Mouse (Mus musculus): ENCODE data around the gene Cipc.

Cipc gene

GRCm38 (mm10) chr12:86946862-86947574, at the start of gene Cipc:
Cipc (plus strand) TSS chr12:86947043.
- DNase-seq: peak; percentile 99

- no peak for DNase-seq
Measured at GRCm38 (mm10) chr12:86897769-86898273, 49.0 kb upstream of the Cipc start.

- DNase-seq: no peak
Measured at GRCm38 (mm10) chr12:86898448-86898847, 48.4 kb upstream of the Cipc start.

GRCm38 (mm10) chr12:86899461-86900179, 47.2 kb upstream of the Cipc start:
- DNase-seq: peak; percentile 55

- DNase-seq: peak; percentile 80
Measured at GRCm38 (mm10) chr12:86903828-86904806, 42.7 kb upstream of the Cipc start.

GRCm38 (mm10) chr12:86905203-86905602, 41.6 kb upstream of the Cipc start:
- DNase-seq: no peak

- DNase-seq: no peak
Measured at GRCm38 (mm10) chr12:86905876-86906275, 41.0 kb upstream of the Cipc start.

- peak; percentile 80 for DNase-seq
Measured at GRCm38 (mm10) chr12:86906395-86906794, 40.4 kb upstream of the Cipc start.

- DNase-seq: no peak
Measured at GRCm38 (mm10) chr12:86911482-86911931, 35.3 kb upstream of the Cipc start.

GRCm38 (mm10) chr12:86912335-86913093, 34.3 kb upstream of the Cipc start:
- DNase-seq: no peak

GRCm38 (mm10) chr12:86914351-86914750, 32.5 kb upstream of the Cipc start:
- no peak for DNase-seq

GRCm38 (mm10) chr12:86914756-86915155, 32.1 kb upstream of the Cipc start:
- DNase-seq: no peak

- no peak for DNase-seq
Measured at GRCm38 (mm10) chr12:86915617-86916016, 31.2 kb upstream of the Cipc start.

- DNase-seq: no peak
Measured at GRCm38 (mm10) chr12:86916796-86917573, 29.9 kb upstream of the Cipc start.

GRCm38 (mm10) chr12:86918361-86918967, 28.4 kb upstream of the Cipc start:
- DNase-seq: peak; percentile 52

GRCm38 (mm10) chr12:86918983-86919722, 27.7 kb upstream of the Cipc start:
- DNase-seq: peak; percentile 38

GRCm38 (mm10) chr12:86923837-86924236, 23.0 kb upstream of the Cipc start:
- DNase-seq: peak; percentile 93

GRCm38 (mm10) chr12:86930934-86931729, 15.7 kb upstream of the Cipc start:
- no peak for DNase-seq
